Mouse (Mus musculus) neural tube, embryonic 11.5 days (tissue): ENCODE measurements at regions not wholly inside any gene's neighbourhood (a gene's known extent, or its start where the extent isn't known, plus 50 kb on each side); places are given as distances from the start of the nearest gene placed in this dataset.
"Not testable (repeated sequence)": the region's sequence is repeated elsewhere in the genome, so short reads cannot be mapped to it uniquely, and the experiment has no call there.

Experiments
- ATAC-seq: fragments of 200-750 bp; cut with Nextera tagmentation; 2 replicates; pipeline ENCODE4 v1.8.0; 2017; ENCODE audit warnings: moderate number of reproducible peaks, mild to moderate bottlenecking, moderate TSS enrichment, moderate library complexity; ENCODE audit not compliant: insufficient read depth, low FRiP score, low TSS enrichment
- DNase-seq: peaks from one replicate; pipeline ENCODE4 v3.0.0-alpha.2; 2015; ENCODE audit warnings: low spot score
- H3K27ac ChIP-seq: fragments of 300-500 bp; sonication (generic); 2 replicates; pipeline ENCODE4 v1.5.1; 2014; ENCODE audit warnings: low read depth, mild to moderate bottlenecking, low read length
- H3K27me3 ChIP-seq: fragments of 300-500 bp; sonication (generic); 2 replicates; pipeline ENCODE4 v1.6.1; 2014; ENCODE audit warnings: mild to moderate bottlenecking, low read length, mixed read lengths; ENCODE audit not compliant: control insufficient read depth, insufficient read depth
- H3K36me3 ChIP-seq: fragments of 300-500 bp; sonication (generic); 2 replicates; pipeline ENCODE4 v1.6.1; 2014; ENCODE audit warnings: mild to moderate bottlenecking, low read length, moderate library complexity, mixed read lengths; ENCODE audit not compliant: control insufficient read depth, insufficient read depth
- H3K4me1 ChIP-seq: fragments of 300-500 bp; sonication (generic); 2 replicates; pipeline ENCODE4 v1.6.1; 2014; ENCODE audit warnings: low read length, mixed read lengths; ENCODE audit not compliant: control insufficient read depth, insufficient read depth
- H3K4me2 ChIP-seq: fragments of 300-500 bp; sonication (generic); 2 replicates; pipeline ENCODE4 v1.6.1; 2014; ENCODE audit warnings: low read depth, mild to moderate bottlenecking, moderate library complexity
- H3K4me3 ChIP-seq: fragments of 300-500 bp; sonication (generic); 2 replicates; pipeline ENCODE4 v1.5.1; 2014; ENCODE audit warnings: low read depth, low read length
- H3K9ac ChIP-seq: fragments of 300-500 bp; sonication (generic); 2 replicates; pipeline ENCODE4 v1.6.1; 2014; ENCODE audit warnings: mild to moderate bottlenecking, low read length
- H3K9me3 ChIP-seq: fragments of 300-500 bp; sonication (generic); 2 replicates; pipeline ENCODE4 v1.6.1; 2016; ENCODE audit warnings: low read length; ENCODE audit not compliant: control insufficient read depth
- WGBS: fragments of 180-500 bp; shearing (Covaris S2); extraction: QIAGEN DNeasy Blood & Tissue Kit; methylation state at CpG from one replicate; pipeline ENCODE4 v1.1.7; 2014; 5-methylcytosine and 5-hydroxymethylcytosine counted together

GRCm38 (mm10) chr1:5220668-5221408 lies 413.1 kb downstream of the Gm37988 start:
- Histone ChIP-seq H3K4me3 (no peak overlapping the region), H3K9ac (no peak overlapping the region), H3K4me1 (no peaks in the 10 kb centered on the region), H3K36me3 (no peaks in the 10 kb centered on the region), H3K27me3 (no peaks in the 10 kb centered on the region), H3K4me2 (no peak overlapping the region), H3K27ac (no peak overlapping the region), H3K9me3 (no peaks in the 10 kb centered on the region)
- WGBS, result 62% methylated on average over 3 of the region's 3 CpGs
- DNase-seq, result no peak
- ATAC-seq, result no peak

GRCm38 (mm10) chr1:5227866-5228265 lies 420.2 kb downstream of the Gm37988 start:
- ATAC-seq, result no peak
- H3K4me2 ChIP-seq, result no peak overlapping the region
- H3K27ac ChIP-seq, result no peak overlapping the region
- no peaks in the 10 kb centered on the region for H3K36me3 ChIP-seq
- WGBS, result 31% methylated on average over 6 of the region's 6 CpGs
- no peak for DNase-seq
- H3K4me3 ChIP-seq, result no peak overlapping the region
- peaks cover 10% of the 10 kb centered on the region; the same call in 1 of the 2 replicates for H3K27me3 ChIP-seq
- H3K4me1 ChIP-seq, result no peaks in the 10 kb centered on the region
- no peak overlapping the region for H3K9ac ChIP-seq
- no peaks in the 10 kb centered on the region for H3K9me3 ChIP-seq

- H3K27ac ChIP-seq, result no peak overlapping the region
Observed at GRCm38 (mm10) chr1:5231218-5231617, 423.5 kb downstream of the Gm37988 start.

GRCm38 (mm10) chr1:5231961-5232846 lies 424.5 kb downstream of the Gm37988 start:
- H3K9me3 ChIP-seq, result no peaks in the 10 kb centered on the region
- WGBS, result 25% methylated on average over 4 of the region's 4 CpGs
- ATAC-seq (peak; percentile 70), DNase-seq (peak; percentile 51)
- H3K27ac ChIP-seq, result no peak overlapping the region
- no peaks in the 10 kb centered on the region for H3K36me3 ChIP-seq
- H3K27me3 ChIP-seq, result peaks cover 13% of the 10 kb centered on the region; the same call in 1 of the 2 replicates
- H3K4me2 ChIP-seq, result no peak overlapping the region
- no peak overlapping the region for H3K4me3 ChIP-seq
- no peak overlapping the region for H3K9ac ChIP-seq
- no peaks in the 10 kb centered on the region for H3K4me1 ChIP-seq

More at GRCm38 (mm10) chr1:5231218-5231617, 423.5 kb downstream of the Gm37988 start:
- Histone ChIP-seq H3K4me3 (no peak overlapping the region), H3K9me3 (no peaks in the 10 kb centered on the region), H3K4me1 (no peaks in the 10 kb centered on the region), H3K4me2 (no peak overlapping the region), H3K36me3 (no peaks in the 10 kb centered on the region), H3K27me3 (peaks cover 13% of the 10 kb centered on the region; the same call in 1 of the 2 replicates), H3K9ac (no peak overlapping the region)
- no peak for DNase-seq
- ATAC-seq, result no peak
- 93% methylated on average over 5 of the region's 5 CpGs for WGBS

GRCm38 (mm10) chr1:5232847-5233245 lies 425.2 kb downstream of the Gm37988 start:
- DNase-seq (peak; percentile 71), ATAC-seq (peak; percentile 87)
- no peaks in the 10 kb centered on the region for H3K4me1 ChIP-seq
- H3K27ac ChIP-seq, result peak overlapping the region; percentile 73; the same call in 1 of the 2 replicates
- peaks cover 13% of the 10 kb centered on the region; the same call in 1 of the 2 replicates for H3K27me3 ChIP-seq
- H3K4me3 ChIP-seq, result no peak overlapping the region
- no peak overlapping the region for H3K9ac ChIP-seq
- no peaks in the 10 kb centered on the region for H3K9me3 ChIP-seq
- WGBS, result 3% methylated on average over 1 of the region's 1 CpGs
- H3K4me2 ChIP-seq, result no peak overlapping the region
- no peaks in the 10 kb centered on the region for H3K36me3 ChIP-seq

- Histone ChIP-seq H3K9me3 (no peaks in the 10 kb centered on the region), H3K4me2 (no peak overlapping the region), H3K27ac (no peak overlapping the region), H3K36me3 (no peaks in the 10 kb centered on the region), H3K4me1 (no peaks in the 10 kb centered on the region), H3K4me3 (no peak overlapping the region), H3K27me3 (no peaks in the 10 kb centered on the region), H3K9ac (no peak overlapping the region)
- ATAC-seq (no peak), DNase-seq (no peak)
- 86% methylated on average over 3 of the region's 3 CpGs for WGBS
Observed at GRCm38 (mm10) chr1:5243186-5243585, 435.5 kb downstream of the Gm37988 start.

GRCm38 (mm10) chr1:5260874-5261273 lies 453.2 kb downstream of the Gm37988 start:
- H3K4me2 ChIP-seq, H3K9ac ChIP-seq, H3K4me1 ChIP-seq, DNase-seq, H3K9me3 ChIP-seq, H3K4me3 ChIP-seq, H3K27me3 ChIP-seq, H3K36me3 ChIP-seq, H3K27ac ChIP-seq, ATAC-seq: not testable (repeated sequence)
- WGBS, result 61% methylated on average over 6 of the region's 6 CpGs

GRCm38 (mm10) chr1:5261297-5261696 lies 453.6 kb downstream of the Gm37988 start:
- H3K27me3 ChIP-seq, H3K36me3 ChIP-seq, H3K9ac ChIP-seq, H3K27ac ChIP-seq, H3K4me1 ChIP-seq, H3K9me3 ChIP-seq, H3K4me2 ChIP-seq, ATAC-seq, H3K4me3 ChIP-seq, DNase-seq: not testable (repeated sequence)
- 56% methylated on average over 2 of the region's 2 CpGs for WGBS
